Mouse (Mus musculus) brain, adult 2 months (tissue): ENCODE results near the gene Rfc2.

ENCODE experiments used
- DNase-seq: peaks from one replicate; pipeline ENCODE4 v3.0.0; 2011; ENCODE audit warnings: low read depth, low spot score

The Rfc2 gene

GRCm38 (mm10) chr5:134581146-134581545, at the start of gene Rfc2:
Gene Rfc2, plus strand, starts transcription at chr5:134581366.
- DNase-seq = no peak

- DNase-seq = peak; percentile 73
Observed at GRCm38 (mm10) chr5:134531585-134531984, 49.6 kb upstream of the Rfc2 start.

GRCm38 (mm10) chr5:134532417-134532816, 48.7 kb upstream of the Rfc2 start:
- no peak for DNase-seq

GRCm38 (mm10) chr5:134536036-134536435, 45.1 kb upstream of the Rfc2 start:
- no peak for DNase-seq

- DNase-seq = peak; percentile 91
Observed at GRCm38 (mm10) chr5:134539891-134540290, 41.3 kb upstream of the Rfc2 start.

GRCm38 (mm10) chr5:134540881-134541280, 40.3 kb upstream of the Rfc2 start:
- DNase-seq = no peak

GRCm38 (mm10) chr5:134541640-134542039, 39.5 kb upstream of the Rfc2 start:
- no peak for DNase-seq

- peak; percentile 87 for DNase-seq
Observed at GRCm38 (mm10) chr5:134544516-134545241, 36.5 kb upstream of the Rfc2 start.

- peak; percentile 48 for DNase-seq
Observed at GRCm38 (mm10) chr5:134545242-134545629, 35.9 kb upstream of the Rfc2 start.

GRCm38 (mm10) chr5:134546790-134547189, 34.4 kb upstream of the Rfc2 start:
- DNase-seq = peak; percentile 44

GRCm38 (mm10) chr5:134548306-134548705, 32.9 kb upstream of the Rfc2 start:
- DNase-seq = peak; percentile 81

GRCm38 (mm10) chr5:134549640-134550168, 31.5 kb upstream of the Rfc2 start:
- DNase-seq = no peak

GRCm38 (mm10) chr5:134550836-134551232, 30.3 kb upstream of the Rfc2 start:
- peak; percentile 49 for DNase-seq

GRCm38 (mm10) chr5:134551233-134552109, 29.7 kb upstream of the Rfc2 start:
- DNase-seq = peak; percentile 78

- peak; percentile 99 for DNase-seq
Observed at GRCm38 (mm10) chr5:134552110-134552972, 28.8 kb upstream of the Rfc2 start, which contains the start of gene Clip2. Gene Clip2, minus strand, starts transcription at chr5:134552434.

- DNase-seq = no peak
Observed at GRCm38 (mm10) chr5:134553951-134554546, 27.1 kb upstream of the Rfc2 start.

GRCm38 (mm10) chr5:134555463-134556164, 25.6 kb upstream of the Rfc2 start:
- DNase-seq = peak; percentile 80

- DNase-seq = no peak
Observed at GRCm38 (mm10) chr5:134560071-134560449, 21.1 kb upstream of the Rfc2 start, which contains the start of gene Syna. Gene Syna, minus strand, starts transcription at chr5:134560171.

- no peak for DNase-seq
Observed at GRCm38 (mm10) chr5:134560450-134561171, 20.6 kb upstream of the Rfc2 start.

- no peak for DNase-seq
Observed at GRCm38 (mm10) chr5:134564272-134564671, 16.9 kb upstream of the Rfc2 start.
